Mouse (Mus musculus) heart, embryonic 10.5 days (tissue): ENCODE results near the gene Olfr60. TPM values are rescaled to one million over a fixed set of nuclear protein-coding genes. Genes with fewer than 3 reads are reported as not detected.

Experiments
- polyA plus RNA-seq: library from polyadenylated mRNA; unstranded; fragments of >200 nt; fragmentation: Nextera tagmentation; extraction: Ambion mirVana; gene quantifications from 2 replicates; pipeline ENCODE4 v1.2.1, GENCODE M21; 2016

Olfr60 gene
- polyA plus RNA-seq, 1 experiment from 2014 or later: not detected

Other genes starting within 250 kb of the Olfr60 start
- 20.1 and 20.2 TPM in 2 replicates for gene Paox, start 245.9 kb downstream of the Olfr60 start, polyA plus RNA-seq
- gene Echs1, start 245.2 kb downstream of the Olfr60 start, polyA plus RNA-seq: 171 and 175 TPM in 2 replicates
- gene Mtg1, start 224.1 kb downstream of the Olfr60 start, polyA plus RNA-seq: 29.3 and 35.7 TPM in 2 replicates
- 0.10 TPM in 1 of 2 replicates, not detected in the other for gene Sprn, start 206.8 kb downstream of the Olfr60 start, polyA plus RNA-seq
- gene Olfr522, start 196.9 kb downstream of the Olfr60 start, polyA plus RNA-seq: not detected in 2 replicates
- not detected in 2 replicates for gene Olfr523, start 188.5 kb downstream of the Olfr60 start, polyA plus RNA-seq
- not detected in 2 replicates for gene Olfr524, start 155.7 kb downstream of the Olfr60 start, polyA plus RNA-seq
- not detected in 2 replicates for gene Cd163l1, start 143.4 kb downstream of the Olfr60 start, polyA plus RNA-seq
- not detected in 2 replicates for gene 5830411N06Rik, start 114.4 kb downstream of the Olfr60 start, polyA plus RNA-seq
- gene Olfr525, start 40.8 kb downstream of the Olfr60 start, polyA plus RNA-seq: not detected in 2 replicates
- not detected in 2 replicates for gene Olfr527, start 27.7 kb downstream of the Olfr60 start, polyA plus RNA-seq
- gene Olfr530, start 14.7 kb upstream of the Olfr60 start, polyA plus RNA-seq: not detected in 2 replicates
- gene Olfr531, start 41.2 kb upstream of the Olfr60 start, polyA plus RNA-seq: not detected in 2 replicates
- not detected in 2 replicates for gene Olfr532, start 60.0 kb upstream of the Olfr60 start, polyA plus RNA-seq
- gene Olfr533, start 101.7 kb upstream of the Olfr60 start, polyA plus RNA-seq: not detected in 2 replicates
- not detected in 2 replicates for gene Olfr535, start 122.5 kb upstream of the Olfr60 start, polyA plus RNA-seq
- gene Olfr536, start 145.7 kb upstream of the Olfr60 start, polyA plus RNA-seq: not detected in 2 replicates
- not detected in 2 replicates for gene Olfr538, start 206.2 kb upstream of the Olfr60 start, polyA plus RNA-seq
- not detected in 2 replicates for gene Olfr46, start 239.6 kb upstream of the Olfr60 start, polyA plus RNA-seq